Mouse (Mus musculus): ENCODE data around the gene Taok3. TPM values are rescaled to one million over a fixed set of nuclear protein-coding genes. Genes with fewer than 3 reads are reported as not detected.

Taok3 gene
- total RNA-seq, 2 experiments from 2014 or later: 66.3 to 68.3 TPM

- DNase-seq (ENCODE audit: low spot score in 2 of 2): no peak
Observed at GRCm38 (mm10) chr5:117178079-117178478, 58.1 kb downstream of the Taok3 start.

DNA sequence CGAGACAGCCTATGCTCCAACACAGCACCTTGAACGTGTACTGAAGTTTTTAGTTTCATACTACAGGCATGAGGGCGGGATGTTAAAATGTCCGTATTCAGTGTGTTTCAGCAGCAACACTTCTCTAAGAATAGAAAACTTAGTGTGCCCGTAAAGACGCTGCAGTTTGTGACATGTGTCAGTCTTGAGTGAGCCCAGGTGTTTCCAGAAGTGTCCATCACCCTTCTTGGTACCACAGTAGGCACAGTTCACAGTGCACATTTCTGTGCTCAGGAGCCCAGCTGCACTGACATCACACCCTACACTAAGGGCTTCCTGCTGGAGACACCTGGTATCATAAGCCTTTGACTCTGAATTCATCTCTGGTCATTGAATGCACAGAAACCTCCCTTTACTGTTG lies 58.6 kb downstream of the Taok3 start:
- DNase-seq (ENCODE audit: low spot score in 2 of 2): no peak

DNA sequence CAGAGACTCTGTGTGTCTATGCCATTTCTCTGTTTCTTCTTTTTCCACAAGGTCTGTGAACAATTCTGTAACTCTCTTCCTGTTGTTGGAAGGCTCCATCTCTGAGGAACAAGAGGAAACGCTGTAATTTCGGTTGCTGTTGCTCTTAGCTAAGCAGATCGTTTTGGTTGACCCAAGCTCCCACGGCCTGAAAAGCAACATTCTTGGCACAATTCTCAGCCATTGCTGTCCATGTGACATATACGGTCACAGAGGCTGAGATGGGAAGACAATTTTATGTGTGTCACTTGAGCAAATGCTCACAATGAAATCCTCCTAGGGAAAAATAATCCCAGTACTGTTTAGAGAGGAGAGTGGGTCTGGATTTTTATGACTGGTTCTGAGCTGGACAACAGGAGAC lies 62.0 kb downstream of the Taok3 start:
- no peak for DNase-seq (ENCODE audit: low spot score in 2 of 2)

DNA sequence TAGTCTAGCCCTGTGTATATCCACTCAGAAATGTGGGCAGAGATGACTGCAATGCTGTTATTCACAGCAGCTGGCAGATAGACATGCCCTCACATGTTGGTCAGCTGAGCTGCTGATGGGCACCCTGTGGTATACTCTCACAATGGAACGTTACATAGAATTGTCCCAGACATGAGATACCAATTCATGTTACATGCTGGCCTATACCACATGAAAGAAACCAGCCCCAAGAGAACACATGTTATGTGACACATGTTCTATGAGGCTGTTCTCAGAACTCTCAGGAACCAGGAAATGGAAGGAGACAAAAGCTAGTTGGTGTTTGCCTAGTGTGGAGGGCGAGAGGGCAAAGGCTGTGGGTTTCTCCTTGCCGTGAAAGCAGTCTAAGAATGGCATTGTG lies 62.5 kb downstream of the Taok3 start:
- no peak for DNase-seq (ENCODE audit: low spot score in 2 of 2)

GRCm38 (mm10) chr5:117184832-117185231 lies 64.9 kb downstream of the Taok3 start:
- no peak for DNase-seq (ENCODE audit: low spot score in 2 of 2)

DNA sequence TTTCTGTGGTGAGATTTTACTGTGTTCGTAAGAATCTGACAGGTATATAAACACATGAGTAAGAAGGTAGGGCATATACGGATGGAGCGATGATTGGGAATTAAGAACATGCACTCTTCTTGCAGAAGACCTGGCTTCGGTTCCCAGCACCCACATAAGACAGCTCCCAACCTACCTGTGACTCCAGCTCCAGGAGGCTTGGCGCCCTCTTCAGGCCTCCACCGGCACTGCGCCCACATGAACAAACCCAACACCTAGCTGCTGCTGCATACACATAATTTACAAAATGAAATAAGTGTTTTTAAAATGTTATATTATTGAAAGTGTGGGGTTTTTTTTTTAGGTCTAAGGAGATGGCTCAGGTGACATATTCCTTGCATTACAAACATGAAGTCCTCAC lies 65.7 kb downstream of the Taok3 start:
- DNase-seq (ENCODE audit: low spot score in 2 of 2): no peak

DNA sequence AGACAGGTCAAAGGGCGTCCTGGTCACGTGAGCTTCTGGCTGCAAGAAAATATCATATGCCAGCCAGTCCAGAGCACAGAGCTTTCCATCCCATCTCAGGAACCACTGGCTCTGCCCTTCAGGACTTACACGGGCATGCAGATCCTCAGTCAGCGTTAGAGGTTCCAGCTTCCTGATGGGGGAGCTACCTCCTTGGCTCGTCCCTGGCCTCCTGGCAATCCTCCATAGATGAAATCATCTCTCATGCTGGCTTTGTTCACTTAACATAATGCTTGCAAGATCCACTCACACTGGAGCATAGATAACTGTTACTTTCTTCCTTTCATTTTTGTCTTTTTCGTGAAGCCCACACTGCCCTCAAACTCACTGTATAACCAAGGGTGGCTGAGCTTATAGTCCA lies 72.1 kb downstream of the Taok3 start:
- DNase-seq (ENCODE audit: low spot score in 2 of 2): no peak

- DNase-seq (ENCODE audit: low spot score in 2 of 2): no peak
Observed at GRCm38 (mm10) chr5:117193748-117194147, 73.8 kb downstream of the Taok3 start.

- no peak for DNase-seq (ENCODE audit: low spot score in 2 of 2)
Observed at GRCm38 (mm10) chr5:117194672-117195071, 74.7 kb downstream of the Taok3 start.

DNA sequence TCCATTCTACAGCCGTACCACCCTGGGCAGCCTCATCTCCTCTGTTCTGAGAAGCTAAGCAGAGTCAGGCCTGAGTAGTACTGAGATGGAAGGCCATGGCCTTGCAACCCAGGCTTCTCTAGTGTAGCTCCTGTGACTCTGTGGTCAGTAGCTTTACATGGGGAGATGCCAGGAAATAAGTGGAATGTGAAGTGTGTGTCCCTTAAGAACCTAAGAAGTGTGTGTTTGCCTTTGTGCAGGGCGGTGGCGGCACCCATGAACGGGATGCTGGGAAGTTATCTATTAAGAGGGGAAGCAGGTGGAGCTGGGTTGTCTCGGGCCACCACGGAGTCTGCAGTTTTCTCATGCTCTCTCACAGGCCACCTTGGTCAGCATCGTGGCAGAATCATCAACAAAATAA lies 76.6 kb downstream of the Taok3 start:
- no peak for DNase-seq (ENCODE audit: low spot score in 2 of 2)

DNA sequence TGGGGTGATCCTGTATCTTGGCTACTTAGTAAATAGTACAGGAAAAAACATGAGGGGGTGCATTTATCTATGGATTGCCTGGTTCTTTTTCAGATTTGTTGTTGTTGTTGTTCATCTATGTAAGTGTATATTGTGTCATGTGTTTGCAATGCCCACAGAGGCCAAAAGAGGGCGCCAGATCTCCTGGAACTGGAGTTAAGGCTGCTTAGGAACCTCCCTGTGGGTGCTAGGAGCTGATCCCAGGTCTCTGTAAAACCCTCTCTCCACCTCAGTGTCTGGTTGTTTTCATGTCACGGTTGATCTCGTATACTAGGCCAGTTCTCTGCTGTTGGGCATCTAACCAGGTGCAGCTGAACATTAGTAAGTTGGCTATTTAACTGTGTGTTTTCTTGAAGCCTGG lies 78.5 kb downstream of the Taok3 start:
- DNase-seq (ENCODE audit: low spot score in 2 of 2): no peak

GRCm38 (mm10) chr5:117207286-117207685 lies 87.4 kb downstream of the Taok3 start:
- peak; percentile 8 to 25 for DNase-seq (ENCODE audit: low spot score in 2 of 2)

- DNase-seq (ENCODE audit: low spot score in 2 of 2): no peak
Observed at GRCm38 (mm10) chr5:117214016-117214415, 94.1 kb downstream of the Taok3 start.

DNA sequence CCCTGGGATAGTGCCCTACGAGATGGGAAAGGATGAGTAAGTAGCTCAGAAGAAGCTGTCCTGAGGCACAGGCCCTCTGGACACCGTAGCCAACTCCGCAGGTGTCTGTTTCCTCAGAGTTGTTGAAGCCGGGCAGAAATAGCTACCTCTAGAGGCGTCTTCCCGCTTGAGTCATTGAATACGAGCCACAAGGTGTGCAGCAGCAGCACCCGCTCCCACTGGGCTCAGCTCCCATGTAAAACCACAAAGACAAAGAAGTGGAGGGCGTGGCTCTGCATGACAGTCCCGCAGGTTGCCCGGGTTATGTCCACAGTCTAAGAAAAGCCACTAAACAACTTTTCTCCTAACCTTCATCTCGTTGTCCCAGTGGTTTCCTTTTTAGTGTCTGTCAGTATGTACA lies 111.1 kb downstream of the Taok3 start:
- DNase-seq (ENCODE audit: low spot score in 2 of 2): no peak

- DNase-seq (ENCODE audit: low spot score in 2 of 2): no peak
Observed at GRCm38 (mm10) chr5:117236540-117236939, 116.6 kb downstream of the Taok3 start.

- DNase-seq (ENCODE audit: low spot score in 2 of 2): no peak
Observed at GRCm38 (mm10) chr5:117239106-117239505, 119.2 kb downstream of the Taok3 start.

GRCm38 (mm10) chr5:117240321-117240731 lies 120.4 kb downstream of the Taok3 start:
- DNase-seq (ENCODE audit: low spot score in 2 of 2): peak in 1 of 2 experiments; percentile 51

DNA sequence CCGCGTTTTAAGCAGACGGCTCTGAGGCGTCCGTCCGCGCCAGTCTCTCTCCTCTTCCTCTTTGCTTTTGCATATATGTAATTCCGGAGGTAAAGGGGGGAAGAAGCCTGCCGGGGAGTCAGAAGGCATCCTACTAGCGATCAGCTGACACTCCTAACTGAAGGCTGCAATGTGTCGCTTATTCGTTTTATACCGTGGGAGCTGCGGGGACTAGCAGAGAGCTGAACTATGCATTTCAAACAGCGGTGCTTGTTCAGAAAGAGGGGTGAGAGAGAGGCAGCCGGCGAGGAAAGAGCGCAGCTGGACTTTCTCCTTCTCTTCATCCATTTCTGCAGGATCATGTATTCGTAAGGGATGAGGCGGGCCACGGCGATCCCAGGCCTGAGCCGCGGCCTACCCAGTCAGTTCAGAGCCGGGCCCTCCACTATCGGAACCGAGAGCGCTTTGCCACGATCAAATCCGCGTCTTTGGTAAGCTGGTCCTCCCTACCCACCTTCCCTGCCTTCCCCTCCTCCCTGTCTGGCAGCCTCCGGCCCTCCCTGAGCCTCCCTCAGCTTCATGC lies 120.9 kb downstream of the Taok3 start:
- peak; percentile 59 to 68 for DNase-seq (ENCODE audit: low spot score in 2 of 2)

- peak; percentile 66 to 68 for DNase-seq (ENCODE audit: low spot score in 2 of 2)
Observed at GRCm38 (mm10) chr5:117241935-117242531, 122.1 kb downstream of the Taok3 start.

DNA sequence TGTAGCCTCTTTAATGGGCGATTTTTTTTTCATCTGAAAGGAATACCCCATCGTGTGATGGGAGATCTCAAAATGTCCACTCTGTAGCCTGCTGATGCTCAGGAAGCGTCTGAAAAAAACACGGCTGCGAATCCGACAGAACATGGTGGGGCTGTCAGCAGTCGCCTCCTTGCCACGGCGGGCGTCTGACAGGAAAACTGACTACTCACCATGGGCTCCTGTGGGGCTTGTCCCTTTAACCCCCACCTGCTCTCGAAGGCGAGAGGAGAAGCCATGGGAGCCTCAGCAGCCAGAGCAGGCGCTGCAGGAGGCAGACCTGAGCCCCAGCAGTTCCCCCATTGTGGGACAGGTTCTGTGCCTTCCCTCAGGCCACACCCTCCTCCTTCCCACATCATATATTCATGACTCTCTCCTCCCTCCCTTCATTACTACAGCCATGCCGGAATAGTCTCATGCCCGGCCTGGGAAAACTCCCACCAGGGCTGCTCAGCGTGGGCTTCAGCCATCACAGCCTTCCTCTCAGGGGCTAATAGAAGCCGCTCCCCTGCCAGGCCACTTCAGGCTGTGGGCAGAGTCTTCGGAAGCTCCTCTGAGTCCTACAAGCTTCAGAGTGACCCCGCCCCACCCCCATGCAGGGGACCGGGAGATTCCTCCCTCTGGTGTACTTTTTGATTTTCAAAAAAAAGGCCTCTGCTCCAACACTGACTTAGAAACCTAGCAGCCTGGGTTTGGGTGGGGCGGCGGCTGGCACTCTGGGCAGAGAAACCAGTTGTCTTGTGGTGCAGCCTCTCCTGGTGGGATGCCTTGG lies 122.9 kb downstream of the Taok3 start:
- DNase-seq (ENCODE audit: low spot score in 2 of 2): peak; percentile 29 to 52

DNA sequence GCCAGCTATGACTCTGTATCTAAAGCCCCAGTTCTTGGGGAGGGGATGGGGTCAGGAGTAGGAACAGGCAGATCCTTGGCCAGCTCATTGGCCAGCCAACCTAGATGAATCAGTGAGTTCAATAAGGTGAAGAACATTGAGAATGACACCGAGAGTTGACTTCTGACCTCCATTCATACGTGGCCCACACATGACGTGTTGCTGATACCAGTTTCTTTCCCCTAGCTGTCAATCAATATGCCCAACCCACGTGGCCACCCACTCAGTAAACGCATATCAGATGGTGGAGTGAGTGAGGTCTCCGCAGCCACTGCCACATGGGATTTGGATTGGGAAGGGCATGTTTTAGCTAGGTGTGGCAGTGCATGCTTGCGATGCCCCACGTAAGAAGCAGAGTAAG lies 125.2 kb downstream of the Taok3 start:
- DNase-seq (ENCODE audit: low spot score in 2 of 2): no peak

GRCm38 (mm10) chr5:117248351-117248750 lies 128.4 kb downstream of the Taok3 start:
- DNase-seq (ENCODE audit: low spot score in 2 of 2): no peak

DNA sequence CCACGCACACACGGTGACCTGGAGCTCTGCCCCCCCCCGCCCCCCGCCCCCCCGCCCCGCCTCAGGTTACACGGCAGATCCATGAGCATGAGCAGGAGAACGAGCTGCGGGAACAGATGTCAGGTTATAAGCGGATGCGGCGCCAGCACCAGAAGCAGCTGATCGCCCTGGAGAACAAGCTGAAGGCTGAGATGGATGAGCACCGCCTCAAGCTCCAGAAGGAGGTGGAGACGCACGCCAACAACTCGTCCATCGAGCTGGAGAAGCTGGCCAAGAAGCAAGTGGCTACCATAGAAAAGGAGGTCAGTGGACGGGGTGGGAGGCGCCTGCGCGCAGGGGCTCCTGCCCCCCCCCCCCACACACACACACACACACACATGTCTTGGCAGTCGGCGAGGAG lies 130.9 kb downstream of the Taok3 start:
- DNase-seq (ENCODE audit: low spot score in 2 of 2): no peak

All from layer of hippocampus, postnatal 10 days (tissue).